Mouse (Mus musculus): ENCODE measurements around the gene Adgra1.
A peak's percentile ranks its signal among the peaks of the same experiment; 100 is the strongest.

Adgra1 gene

GRCm38 (mm10) chr7:139905661-139906060 is 71.7 kb downstream of the Adgra1 start:
- peak; percentile 7 to 17 for DNase-seq (ENCODE audit: low spot score in 2 of 2)

GRCm38 (mm10) chr7:139908176-139908575 is 74.2 kb downstream of the Adgra1 start:
- DNase-seq (ENCODE audit: low spot score in 2 of 2) = no peak

GRCm38 (mm10) chr7:139909469-139909868 is 75.5 kb downstream of the Adgra1 start:
- DNase-seq (ENCODE audit: low spot score in 2 of 2) = no peak

GRCm38 (mm10) chr7:139910204-139910835 is 76.3 kb downstream of the Adgra1 start:
- DNase-seq (ENCODE audit: low spot score in 2 of 2) = no peak

- DNase-seq (ENCODE audit: low spot score in 2 of 2) = no peak
Measured at GRCm38 (mm10) chr7:139914141-139915047, 80.4 kb downstream of the Adgra1 start.

GRCm38 (mm10) chr7:139915646-139916257 is 81.8 kb downstream of the Adgra1 start:
- DNase-seq (ENCODE audit: low spot score in 2 of 2) = no peak

- no peak for DNase-seq (ENCODE audit: low spot score in 2 of 2)
Measured at GRCm38 (mm10) chr7:139916345-139916744, 82.4 kb downstream of the Adgra1 start.

- DNase-seq (ENCODE audit: low spot score in 2 of 2) = no peak
Measured at GRCm38 (mm10) chr7:139918262-139918661, 84.3 kb downstream of the Adgra1 start.

All from spleen, postnatal 36 days (tissue).